Mouse (Mus musculus) lung, postnatal 0 days (tissue): ENCODE results near the gene Gas8.

Source experiments
- CTCF ChIP-seq: IDR thresholded peaks from 2 replicates; pipeline ENCODE4 v1.5.1; 2016; ENCODE audit warnings: antibody characterized with exemption, mild to moderate bottlenecking
- EP300 ChIP-seq: IDR thresholded peaks from 2 replicates; pipeline ENCODE4 v1.6.1; 2016; ENCODE audit warnings: antibody characterized with exemption, mild to moderate bottlenecking, control low read depth

DNA sequence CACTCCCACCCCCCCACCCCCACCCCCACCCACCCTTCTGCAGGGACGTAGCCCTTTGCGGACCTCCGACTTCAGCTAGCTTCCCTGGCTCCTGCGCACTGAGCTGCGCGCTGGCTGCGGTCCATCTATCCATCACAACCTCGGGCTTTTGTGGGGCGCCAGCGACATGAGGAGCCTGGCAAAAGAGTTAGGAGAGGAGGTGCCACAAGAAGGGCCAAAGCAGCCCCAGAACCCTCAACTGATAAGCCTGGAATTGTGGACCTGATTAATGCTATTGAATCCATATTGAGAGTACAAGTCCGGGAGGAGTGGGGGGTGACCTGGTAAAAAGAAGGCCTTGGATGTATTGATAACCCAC lies 3.1 kb upstream of the Gas8 start:
- TF ChIP-seq CTCF (no peak), EP300 (no peak)
